ENCODE assay signal across 8 mouse cellular contexts in the genomic region with DNA sequence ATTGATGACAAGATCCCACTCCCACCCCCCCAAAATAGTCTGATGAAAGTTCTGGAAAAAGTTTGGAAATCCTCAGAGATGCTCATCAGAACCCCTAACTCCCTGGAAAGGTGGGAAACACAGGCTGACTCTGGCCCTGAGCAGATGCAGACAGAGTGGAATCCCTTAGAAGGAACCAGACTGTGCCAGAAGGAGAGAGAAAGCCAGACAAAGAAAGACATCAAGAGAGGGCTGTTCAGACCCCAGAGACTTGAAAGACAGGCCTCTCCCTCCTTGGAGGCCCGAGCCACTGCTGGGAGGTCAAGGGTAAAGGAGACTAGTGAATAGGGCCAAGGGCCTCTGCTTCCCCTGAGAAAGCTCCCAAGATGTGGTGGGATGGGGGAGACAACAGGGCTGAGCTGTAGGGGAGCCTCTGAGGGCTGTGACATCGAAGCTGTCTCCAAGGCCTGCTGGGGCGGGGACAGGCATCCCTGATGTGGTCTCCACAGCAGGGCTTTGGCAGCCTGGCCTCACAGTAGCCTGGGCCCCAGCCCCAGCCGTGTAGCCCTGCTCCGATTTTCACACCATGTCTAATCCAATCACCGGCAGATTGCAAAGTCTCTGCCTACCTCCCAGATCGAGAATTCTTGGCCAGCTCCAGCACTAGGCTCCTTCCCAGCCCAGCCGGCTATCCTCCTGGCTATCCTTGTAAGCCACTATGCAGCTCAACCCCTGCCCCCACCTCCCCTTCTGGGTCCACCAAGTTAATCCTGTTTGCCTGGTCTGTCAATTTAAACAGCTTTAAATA.
A peak's percentile ranks its signal among the peaks of the same experiment; 100 is the strongest.
DNase-seq lines count a peak whose midpoint lies in the region; ATAC-seq and TF ChIP-seq lines count a peak whose summit lies in the region.

No protein-coding gene starts in this region.

- no peak overlapping the region for H3K9ac ChIP-seq in liver, postnatal 0 days (replicated peaks)
- 0 out of 2 replicates have a peak overlapping the region, but pooled peaks have one; percentile 14 for H3K9ac ChIP-seq in embryonic facial prominence, embryonic 14.5 days (ENCODE audit: low read depth, low read length)

- no peak for ATAC-seq in liver, postnatal 0 days
- peak; percentile 88 for ATAC-seq in embryonic facial prominence, embryonic 14.5 days (ENCODE audit: low read depth)
- no peak for ATAC-seq in granulocyte monocyte progenitor cell, adult 5-6 weeks (replicated peaks; ENCODE audit: poor library complexity, severe bottlenecking)

- peaks cover 2% of the 10 kb centered on the region; the same call in 1 of the 2 replicates for H3K4me1 ChIP-seq in liver, postnatal 0 days (ENCODE audit: insufficient read depth)
- H3K4me1 ChIP-seq in embryonic facial prominence, embryonic 14.5 days (ENCODE audit: control insufficient read depth, insufficient read depth, low read length), result peaks cover 8% of the 10 kb centered on the region
- peaks cover 27% of the 10 kb centered on the region for H3K4me1 ChIP-seq in limb, embryonic 10.5 days

- H3K9me3 ChIP-seq in liver, postnatal 0 days (ENCODE audit: low read length), result no peaks in the 10 kb centered on the region
- no peaks in the 10 kb centered on the region for H3K9me3 ChIP-seq in embryonic facial prominence, embryonic 14.5 days (ENCODE audit: control insufficient read depth, low read length)
- H3K9me3 ChIP-seq in limb, embryonic 10.5 days (replicated peaks), result no peaks in the 10 kb centered on the region

- no peaks in the 10 kb centered on the region for H3K36me3 ChIP-seq in liver, postnatal 0 days (replicated peaks; ENCODE audit: insufficient read depth, low read length)
- H3K36me3 ChIP-seq in embryonic facial prominence, embryonic 14.5 days (ENCODE audit: control insufficient read depth, insufficient read depth, low read length), result no peaks in the 10 kb centered on the region
- H3K36me3 ChIP-seq in limb, embryonic 10.5 days, result no peaks in the 10 kb centered on the region

- DNase-seq in liver, postnatal 0 days, result peak; percentile 11
- DNase-seq in liver, result no peak
- peak; percentile 78 for DNase-seq in embryonic facial prominence, embryonic 14.5 days (ENCODE audit: low spot score)
- DNase-seq in limb, embryonic 10.5 days (ENCODE audit: low spot score), result no peak
- DNase-seq in retina, postnatal 1 day, result peak; percentile 87
- no peak for DNase-seq in thymus, postnatal 0 days (ENCODE audit: low spot score)
- DNase-seq in thymus, postnatal 4 days, result no peak

- H3K4me3 ChIP-seq in liver, postnatal 0 days (ENCODE audit: low read depth, low read length), result no peak overlapping the region
- H3K4me3 ChIP-seq in embryonic facial prominence, embryonic 14.5 days (ENCODE audit: low read depth, low read length), result no peak overlapping the region
- no peak overlapping the region for H3K4me3 ChIP-seq in limb, embryonic 10.5 days

- TF ChIP-seq EP300 in liver, postnatal 0 days (IDR thresholded peaks at IDR 0.05; ENCODE audit: low read depth), result no peak

- H3K27me3 ChIP-seq in liver, postnatal 0 days (ENCODE audit: insufficient read depth, low read length), result no peaks in the 10 kb centered on the region
- no peaks in the 10 kb centered on the region; the same call in 1 of the 2 replicates for H3K27me3 ChIP-seq in embryonic facial prominence, embryonic 14.5 days (replicated peaks; ENCODE audit: control insufficient read depth, insufficient read depth, low read length)
- peaks cover 22% of the 10 kb centered on the region; the same call in 1 of the 2 replicates for H3K27me3 ChIP-seq in limb, embryonic 10.5 days (ENCODE audit: low read depth, poor library complexity, severe bottlenecking)

- 61% methylated on average over 8 of the region's 8 CpGs for WGBS in liver, postnatal 0 days (ENCODE audit: insufficient replicate concordance)
- WGBS in embryonic facial prominence, embryonic 14.5 days, result 7% methylated on average over 8 of the region's 8 CpGs
- 18% methylated on average over 8 of the region's 8 CpGs for WGBS in limb, embryonic 10.5 days

- no peak for TF ChIP-seq CTCF in liver, postnatal 0 days (IDR thresholded peaks at IDR 0.05; ENCODE audit: low read depth)

- H3K27ac ChIP-seq in liver, postnatal 0 days (ENCODE audit: low read depth), result no peak overlapping the region
- H3K27ac ChIP-seq in embryonic facial prominence, embryonic 14.5 days (replicated peaks; ENCODE audit: low read depth, low read length), result peak overlapping the region; percentile 63
- 0 out of 2 replicates have a peak overlapping the region, but pooled peaks have one; percentile 27 for H3K27ac ChIP-seq in limb, embryonic 10.5 days

- H3K4me2 ChIP-seq in liver, postnatal 0 days (ENCODE audit: low read depth, low read length), result no peak overlapping the region
- 0 out of 2 replicates have a peak overlapping the region, but pooled peaks have one; percentile 5 for H3K4me2 ChIP-seq in embryonic facial prominence, embryonic 14.5 days (ENCODE audit: low read depth, low read length)

Comparison
In these comparisons a context has a peak if more than half of its experiments do, and no peak if none do; other contexts are left out.
1. DNase-seq: peak in liver, postnatal 0 days (single experiment), embryonic facial prominence, embryonic 14.5 days (single experiment) and retina, postnatal 1 day (single experiment); none in liver (single experiment), limb, embryonic 10.5 days (single experiment), thymus, postnatal 0 days (single experiment) and thymus, postnatal 4 days (single experiment).